Mouse (Mus musculus) adrenal gland, postnatal 4 days (tissue): Measurements from ENCODE around the gene Ifrd1. TPM values are rescaled to one million over a fixed set of nuclear protein-coding genes. Genes with fewer than 3 reads are reported as not detected.
"Not testable (repeated sequence)": the region's sequence is repeated elsewhere in the genome, so short reads cannot be mapped to it uniquely, and the experiment has no call there.

ENCODE experiments used
- DNase-seq, 2 experiments: peaks; one replicate each; pipeline ENCODE4 v3.0.0; 2021 to 2022; ENCODE audit warnings: low spot score in 2 of 2, mixed read lengths in 2 of 2
- long read RNA-seq, 2 experiments: library from polyadenylated mRNA; stranded (forward); transcript quantifications; one replicate each; pipeline ENCODE4 v2.0.0; 2021
- total RNA-seq, 2 experiments: library from RNA; stranded (reverse); gene quantifications; 2 replicates each; pipeline ENCODE4 v1.2.3; 2021

The Ifrd1 gene
- total RNA-seq: 100 to 1,000 TPM; 169 to 176 TPM
- long read RNA-seq, experiment 1, transcript Ifrd1-201 (12 exons, 3,378 nt): major isoform, 69 of 97 reads
- long read RNA-seq, experiment 1, transcript Ifrd1-207 (3 exons, 574 nt): minor isoform, 5 of 97 reads
- long read RNA-seq, experiment 1, partial matches to known transcripts: 3 of 97 reads
- long read RNA-seq, experiment 1, other reads (novel, unspliced or antisense): 20 of 97 reads
- long read RNA-seq, experiment 2, transcript Ifrd1-201 (12 exons, 3,378 nt): major isoform, 114 of 157 reads
- long read RNA-seq, experiment 2, partial matches to known transcripts: 3 of 157 reads
- long read RNA-seq, experiment 2, other reads (novel, unspliced or antisense): 37 of 157 reads

DNA sequence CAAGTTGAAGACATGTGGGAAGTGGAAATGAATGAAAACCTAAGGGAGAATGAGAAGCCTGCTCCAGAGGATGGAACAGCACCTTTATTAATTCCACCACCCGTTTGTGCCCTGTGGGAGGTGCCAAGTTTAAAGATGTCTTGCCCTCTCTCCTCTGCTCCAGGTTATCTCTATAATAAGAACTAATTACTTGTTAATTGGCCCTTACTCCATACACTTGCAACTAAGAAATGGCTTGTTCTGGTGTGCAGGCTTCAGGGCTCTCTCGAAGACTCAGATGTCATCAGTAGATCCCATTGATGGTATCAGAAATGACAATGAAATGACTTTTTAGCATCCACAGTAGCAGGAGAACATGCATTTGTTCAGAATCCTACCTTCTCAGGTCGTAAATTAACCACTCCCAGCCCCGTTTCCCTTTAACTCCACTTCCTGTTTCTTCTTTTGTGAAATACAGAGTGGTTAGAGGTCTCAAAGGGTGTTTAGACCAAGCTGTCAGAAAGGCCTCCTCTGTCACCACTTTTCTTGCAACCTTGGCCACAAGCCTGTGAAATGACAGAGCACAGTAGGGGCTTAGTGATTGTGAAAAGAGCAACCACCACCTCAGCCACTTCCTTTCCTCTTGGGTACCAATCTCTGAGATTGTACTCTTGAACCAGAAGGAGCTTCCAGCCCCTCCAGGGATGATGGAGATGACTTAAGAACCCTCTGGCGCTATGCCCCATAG is at the start of gene Ifrd1:
Ifrd1 (minus strand) TSS at position 51 of the 727 bp plus-strand sequence.
- no peak for DNase-seq

DNA sequence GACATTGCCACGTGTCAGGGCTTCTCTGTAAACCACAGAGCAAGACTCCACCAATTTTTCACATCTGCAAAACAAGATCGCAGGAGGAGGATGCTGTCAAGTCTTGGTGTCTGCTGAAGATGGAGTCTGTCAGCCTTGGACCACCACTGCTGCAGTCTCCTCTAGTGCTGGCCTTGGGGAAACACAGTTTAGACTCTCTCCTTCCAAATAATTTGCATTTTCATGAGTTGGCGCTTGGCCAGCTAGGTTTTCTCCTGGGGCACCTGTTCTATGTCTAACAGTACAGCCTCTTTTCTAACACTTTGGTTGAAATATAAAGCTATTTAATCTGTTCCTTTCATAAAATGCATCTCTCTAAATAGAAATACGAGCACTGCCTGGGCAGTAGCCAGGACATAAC is 38.2 kb upstream of the Ifrd1 start:
- no peak for DNase-seq

- no peak for DNase-seq
Measured at GRCm38 (mm10) chr12:40280596-40281325, 32.5 kb upstream of the Ifrd1 start.

DNA sequence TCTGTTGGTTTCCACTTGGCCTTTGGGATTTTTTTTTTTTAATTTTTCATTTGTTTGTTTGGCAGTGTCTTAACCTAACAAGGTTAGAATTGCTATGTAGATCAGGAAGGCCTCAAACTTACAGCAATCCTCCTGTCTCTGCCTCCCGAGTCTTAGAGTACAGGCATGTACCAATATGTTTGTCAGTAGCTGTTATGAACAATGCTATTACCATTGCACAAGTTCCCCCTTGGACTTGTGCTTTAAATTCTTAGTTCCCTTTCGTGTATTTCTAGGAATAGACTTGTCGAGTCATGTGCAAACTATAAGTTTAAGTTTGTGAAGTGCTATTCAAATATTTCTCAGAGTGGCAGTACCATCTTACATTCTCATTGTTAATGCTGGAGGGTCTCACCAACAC is 29.3 kb upstream of the Ifrd1 start:
- no peak for DNase-seq

- no peak for DNase-seq
Measured at GRCm38 (mm10) chr12:40274931-40275330, 26.6 kb upstream of the Ifrd1 start.

DNA sequence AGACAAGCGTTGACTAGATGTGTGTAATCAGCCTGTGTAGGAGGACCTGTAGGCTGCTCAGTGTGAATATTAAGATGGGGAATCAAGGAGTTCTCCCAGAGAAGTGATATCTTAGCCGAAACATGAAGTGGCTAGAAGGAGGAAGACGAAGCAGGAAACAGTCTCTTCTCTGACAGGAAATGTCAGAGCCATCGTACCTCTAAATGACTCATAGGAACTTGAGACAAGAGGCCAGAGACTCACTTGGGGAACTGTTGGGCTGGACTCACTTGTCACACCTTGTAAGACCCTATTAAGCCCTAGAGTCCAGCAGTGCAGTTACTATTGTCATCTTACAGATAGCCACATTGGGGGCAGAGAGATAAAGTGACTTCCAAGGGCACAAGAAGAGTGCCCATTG is 25.0 kb upstream of the Ifrd1 start:
- DNase-seq: no peak

- no peak for DNase-seq
Measured at GRCm38 (mm10) chr12:40272710-40273109, 24.4 kb upstream of the Ifrd1 start.

DNA sequence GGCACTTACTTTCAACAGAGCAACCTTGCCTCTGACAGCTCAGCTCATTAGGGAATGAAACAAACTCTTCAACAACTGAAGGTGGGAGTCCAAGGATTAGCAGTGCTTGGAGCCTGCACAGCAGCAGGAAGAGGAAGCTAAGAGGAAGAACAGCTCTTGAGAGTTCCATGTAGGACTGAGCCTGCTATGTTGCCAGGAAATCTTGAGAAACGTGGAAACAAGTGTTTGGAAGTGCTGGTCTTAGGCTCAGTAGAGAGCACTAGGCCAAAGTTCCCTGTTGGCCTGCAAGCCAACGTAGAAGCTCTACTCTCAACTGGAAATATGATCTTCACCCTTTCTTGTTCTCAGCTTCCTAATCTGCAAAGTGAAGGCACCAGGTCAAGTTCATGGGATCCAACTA is 20.0 kb upstream of the Ifrd1 start:
- DNase-seq: no peak

DNA sequence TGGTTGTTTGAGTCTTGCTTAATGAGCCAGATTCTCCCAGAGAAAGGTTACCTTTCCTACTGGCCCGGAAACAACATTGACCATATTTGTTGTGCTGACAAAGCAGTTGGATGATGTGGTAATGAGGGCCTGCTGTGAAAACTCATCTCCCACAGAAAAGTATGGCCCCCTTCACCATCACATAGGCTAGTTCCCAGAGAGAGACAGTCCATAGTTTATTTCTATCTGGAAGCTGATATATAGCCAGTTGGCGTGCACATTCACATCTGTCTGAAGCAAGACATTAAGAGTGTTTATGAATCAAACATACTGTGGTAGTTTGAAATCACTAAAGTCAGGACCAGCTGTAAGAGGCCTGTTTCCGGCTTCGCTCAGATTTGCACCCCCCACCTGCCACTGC is 15.4 kb upstream of the Ifrd1 start:
- no peak for DNase-seq

- DNase-seq: no peak
Measured at GRCm38 (mm10) chr12:40263006-40263405, 14.7 kb upstream of the Ifrd1 start.

- no peak for DNase-seq
Measured at GRCm38 (mm10) chr12:40258462-40259000, 10.2 kb upstream of the Ifrd1 start.

- DNase-seq: peak; percentile 50 to 61
Measured at GRCm38 (mm10) chr12:40257226-40257625, 8.9 kb upstream of the Ifrd1 start.

- no peak for DNase-seq
Measured at GRCm38 (mm10) chr12:40256543-40256942, 8.2 kb upstream of the Ifrd1 start.

GRCm38 (mm10) chr12:40256033-40256432 is 7.7 kb upstream of the Ifrd1 start:
- no peak for DNase-seq

- DNase-seq: not testable (repeated sequence)
Measured at GRCm38 (mm10) chr12:40255310-40255709, 7.0 kb upstream of the Ifrd1 start.

- no peak for DNase-seq
Measured at GRCm38 (mm10) chr12:40254729-40255128, 6.4 kb upstream of the Ifrd1 start.

DNA sequence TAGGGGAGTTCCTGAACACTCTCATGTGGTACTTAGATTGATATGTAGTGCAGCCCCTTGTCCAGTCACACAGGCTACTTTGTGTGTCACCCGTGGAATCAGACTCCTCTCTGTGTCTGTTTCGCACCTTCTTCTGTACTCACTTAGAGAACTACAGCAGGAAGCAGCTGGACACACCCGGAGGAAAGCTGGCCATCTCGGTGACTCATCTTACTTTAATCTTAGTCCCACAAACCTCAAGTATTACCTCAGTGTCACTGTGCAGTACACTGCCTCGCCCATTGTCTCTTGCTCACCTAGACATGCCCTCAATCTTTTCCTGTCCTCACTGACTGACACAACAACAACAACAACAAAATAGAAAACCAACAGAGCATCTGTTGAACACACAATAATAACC is 4.9 kb upstream of the Ifrd1 start:
- no peak for DNase-seq

DNA sequence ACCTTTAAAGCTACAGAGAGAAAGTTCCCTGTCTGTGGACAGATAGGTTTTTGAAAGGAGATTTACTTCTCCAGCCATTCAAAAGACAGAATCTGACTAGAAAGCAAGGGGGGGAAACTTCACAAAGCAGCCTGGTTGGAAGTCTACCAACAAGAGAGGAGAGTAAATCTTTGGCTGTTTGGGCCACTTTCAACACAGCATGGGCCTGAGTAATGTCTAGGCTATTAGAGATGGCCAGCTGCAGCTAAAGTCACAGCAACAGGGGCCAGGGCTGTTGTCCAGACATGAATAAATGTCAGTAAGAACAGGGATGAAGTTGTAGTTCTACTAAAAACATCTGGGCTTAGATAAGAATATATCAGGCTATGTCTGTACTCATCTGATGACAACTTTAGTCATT is 2.0 kb upstream of the Ifrd1 start:
- DNase-seq: no peak

DNA sequence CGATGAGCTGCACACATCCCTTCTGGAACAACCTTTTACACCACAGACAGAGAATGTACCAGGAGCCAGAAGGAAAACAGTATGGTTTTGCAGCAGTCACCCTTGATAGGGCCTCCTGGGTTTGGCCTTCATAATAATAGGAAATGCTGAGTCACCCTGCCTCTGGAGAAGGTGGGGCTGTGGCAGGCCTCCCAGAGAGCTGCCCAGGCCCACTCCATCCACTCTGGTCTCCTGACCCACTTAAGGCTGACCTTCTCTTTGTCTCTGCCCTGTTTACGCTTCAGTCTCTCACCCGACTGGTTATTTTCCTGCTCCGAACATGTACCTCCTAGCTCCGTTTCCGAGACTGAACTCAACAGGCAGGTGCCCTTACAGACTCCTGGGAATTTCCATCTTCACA is 328 bp downstream of the Ifrd1 start:
- peak in 1 of 2 experiments; percentile 22 for DNase-seq

GRCm38 (mm10) chr12:40247384-40247783 is 920 bp downstream of the Ifrd1 start:
- DNase-seq: no peak

- DNase-seq: no peak
Measured at GRCm38 (mm10) chr12:40245434-40245970, 2.8 kb downstream of the Ifrd1 start.
